In the genomic region with DNA sequence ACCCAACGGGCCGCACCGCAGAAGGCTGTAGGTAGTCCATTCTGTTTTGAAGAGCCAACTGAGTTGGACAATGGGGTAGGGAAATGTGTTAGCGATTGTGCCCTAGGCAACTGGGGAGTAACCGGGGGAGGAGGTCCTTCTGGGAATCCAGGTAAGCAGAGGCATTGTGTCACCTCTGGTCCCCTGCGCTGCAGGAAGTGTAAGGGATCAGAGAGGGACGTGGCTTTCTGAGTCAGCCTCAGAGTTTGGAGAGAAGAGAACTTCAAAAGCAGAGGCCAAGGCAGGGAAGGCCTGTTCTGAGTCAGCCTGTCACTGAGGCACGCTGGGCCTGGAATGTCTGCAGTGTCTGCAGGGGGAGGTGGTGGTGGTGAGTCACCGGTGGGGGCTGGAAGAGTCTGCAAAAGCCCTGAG, we compare ENCODE assay signal across 12 mouse cellular contexts. TPM values are rescaled to one million over a fixed set of nuclear protein-coding genes. Genes with fewer than 3 reads are reported as not detected.
DNase-seq lines count a peak whose midpoint lies in the region; ATAC-seq lines count a peak whose summit lies in the region.
"Had no signal": no experiment of that assay in that cellular context is flagged by ENCODE, and none has a peak within 500 bp of the region (broad histone marks: within the 10 kb centered on the region; RNA-seq: fewer than 3 reads in every experiment).

No protein-coding gene starts in this region.

- no peak overlapping the region for H3K4me3 ChIP-seq in forebrain, embryonic 10.5 days
- H3K4me3 ChIP-seq in forebrain, embryonic 13.5 days = no peak overlapping the region
- no peak overlapping the region for H3K4me3 ChIP-seq in embryonic facial prominence, embryonic 10.5 days

- no peaks in the 10 kb centered on the region for H3K9me3 ChIP-seq in forebrain, embryonic 10.5 days
- no peaks in the 10 kb centered on the region for H3K9me3 ChIP-seq in forebrain, embryonic 13.5 days (replicated peaks)
- H3K9me3 ChIP-seq in embryonic facial prominence, embryonic 10.5 days = no peaks in the 10 kb centered on the region

- H3K27me3 ChIP-seq in forebrain, embryonic 10.5 days (ENCODE audit: poor library complexity, severe bottlenecking) = no peaks in the 10 kb centered on the region
- no peaks in the 10 kb centered on the region for H3K27me3 ChIP-seq in forebrain, embryonic 13.5 days
- H3K27me3 ChIP-seq in embryonic facial prominence, embryonic 10.5 days (replicated peaks; ENCODE audit: low read depth, poor library complexity, severe bottlenecking) = no peaks in the 10 kb centered on the region

- WGBS in forebrain, embryonic 10.5 days = 13% methylated on average over 9 of the region's 9 CpGs
- 9% methylated on average over 9 of the region's 9 CpGs for WGBS in forebrain, embryonic 13.5 days
- 13% methylated on average over 9 of the region's 9 CpGs for WGBS in embryonic facial prominence, embryonic 10.5 days

- no peak for DNase-seq in forebrain, embryonic 10.5 days (ENCODE audit: extremely low spot score, low spot score)
- DNase-seq in right cerebral cortex, adult 2 months (ENCODE audit: low spot score in 2 of 2) = peak; percentile 27 to 40
- no peak for DNase-seq in right cerebral cortex, postnatal 14 days
- DNase-seq in embryonic facial prominence, embryonic 10.5 days (ENCODE audit: low spot score) = peak; percentile 50
- peak; percentile 75 for DNase-seq in yolk sac, embryonic 10.5 days (ENCODE audit: low spot score)
- no peak for DNase-seq in kidney, adult 18-20 months
- no peak for DNase-seq in c-Kit-positive CD71-positive TER-119-positive erythroid progenitor cells, embryonic 14.5 days (ENCODE audit: low spot score)
- DNase-seq: gastrocnemius, postnatal 10 days; lung, adult 2 months had no signal

- no peak overlapping the region for H3K9ac ChIP-seq in forebrain, embryonic 13.5 days

- no peak for ATAC-seq in forebrain, embryonic 13.5 days

- peak overlapping the region; percentile 58 for H3K27ac ChIP-seq in forebrain, embryonic 10.5 days
- no peak overlapping the region for H3K27ac ChIP-seq in forebrain, embryonic 13.5 days
- peak overlapping the region; percentile 21 for H3K27ac ChIP-seq in embryonic facial prominence, embryonic 10.5 days (replicated peaks)

- no peaks in the 10 kb centered on the region for H3K36me3 ChIP-seq in forebrain, embryonic 10.5 days (replicated peaks)
- no peaks in the 10 kb centered on the region for H3K36me3 ChIP-seq in forebrain, embryonic 13.5 days (ENCODE audit: poor library complexity, severe bottlenecking)
- no peaks in the 10 kb centered on the region for H3K36me3 ChIP-seq in embryonic facial prominence, embryonic 10.5 days (replicated peaks)

- no peak overlapping the region for H3K4me2 ChIP-seq in forebrain, embryonic 13.5 days

- peaks cover 32% of the 10 kb centered on the region for H3K4me1 ChIP-seq in forebrain, embryonic 10.5 days
- 0 out of 2 replicates have a peak, but pooled peaks cover 1% of the 10 kb centered on the region for H3K4me1 ChIP-seq in forebrain, embryonic 13.5 days
- peaks cover 21% of the 10 kb centered on the region for H3K4me1 ChIP-seq in embryonic facial prominence, embryonic 10.5 days

RNA-seq across cellular contexts. Expression of gene Gip, which starts 6.4 kb away (rescaled TPM):
- 0.25 TPM in 1 of 2 replicates, not detected in the other for polyA plus RNA-seq in forebrain, embryonic 10.5 days (2016; fragmentation: Nextera tagmentation; extraction: Ambion mirVana)
- polyA plus RNA-seq in forebrain, embryonic 13.5 days (2015; fragmentation: Nextera tagmentation; extraction: Ambion mirVana) = not detected in 2 replicates
- polyA plus RNA-seq in embryonic facial prominence, embryonic 10.5 days (2016; fragmentation: Nextera tagmentation; extraction: Ambion mirVana) = not detected in 2 replicates
- polyA plus RNA-seq: cortical plate, adult 2 months; lung, adult 2 months had no signal

RNA-seq across cellular contexts. Expression of gene Igf2bp1, which starts 12.2 kb away (rescaled TPM):
- polyA plus RNA-seq in forebrain, embryonic 10.5 days (2016; fragmentation: Nextera tagmentation; extraction: Ambion mirVana) = 198 and 200 TPM in 2 replicates
- polyA plus RNA-seq in forebrain, embryonic 13.5 days (2015; fragmentation: Nextera tagmentation; extraction: Ambion mirVana) = 53.4 and 58.0 TPM in 2 replicates
- polyA plus RNA-seq in embryonic facial prominence, embryonic 10.5 days (2016; fragmentation: Nextera tagmentation; extraction: Ambion mirVana) = 173 and 197 TPM in 2 replicates
- polyA plus RNA-seq: small intestine, adult 2 months had no signal

RNA-seq across cellular contexts. Expression of gene Snf8, which starts 16.7 kb away (rescaled TPM):
- polyA plus RNA-seq in forebrain, embryonic 10.5 days (2016; fragmentation: Nextera tagmentation; extraction: Ambion mirVana) = 107 and 109 TPM in 2 replicates
- polyA plus RNA-seq in forebrain, embryonic 13.5 days (2015; fragmentation: Nextera tagmentation; extraction: Ambion mirVana) = 129 and 132 TPM in 2 replicates
- polyA plus RNA-seq in embryonic facial prominence, embryonic 10.5 days (2016; fragmentation: Nextera tagmentation; extraction: Ambion mirVana) = 106 and 107 TPM in 2 replicates

RNA-seq across cellular contexts. Expression of gene Ube2z, which starts 47.2 kb away (rescaled TPM):
- 27.5 TPM in 2 replicates for polyA plus RNA-seq in forebrain, embryonic 10.5 days (2016; fragmentation: Nextera tagmentation; extraction: Ambion mirVana)
- 25.8 and 27.7 TPM in 2 replicates for polyA plus RNA-seq in forebrain, embryonic 13.5 days (2015; fragmentation: Nextera tagmentation; extraction: Ambion mirVana)
- polyA plus RNA-seq in embryonic facial prominence, embryonic 10.5 days (2016; fragmentation: Nextera tagmentation; extraction: Ambion mirVana) = 34.3 and 35.2 TPM in 2 replicates

RNA-seq across cellular contexts. Expression of gene Atp5g1, which starts 57.5 kb away (rescaled TPM):
- 557 and 584 TPM in 2 replicates for polyA plus RNA-seq in forebrain, embryonic 10.5 days (2016; fragmentation: Nextera tagmentation; extraction: Ambion mirVana)
- 421 and 435 TPM in 2 replicates for polyA plus RNA-seq in forebrain, embryonic 13.5 days (2015; fragmentation: Nextera tagmentation; extraction: Ambion mirVana)
- 596 and 634 TPM in 2 replicates for polyA plus RNA-seq in embryonic facial prominence, embryonic 10.5 days (2016; fragmentation: Nextera tagmentation; extraction: Ambion mirVana)

Comparison
In these comparisons a context has a peak if more than half of its experiments do, and no peak if none do; other contexts are left out.
1. DNase-seq: peak in right cerebral cortex, adult 2 months (2 of 2), embryonic facial prominence, embryonic 10.5 days (single experiment) and yolk sac, embryonic 10.5 days (single experiment); none in forebrain, embryonic 10.5 days (single experiment), right cerebral cortex, postnatal 14 days (single experiment), kidney, adult 18-20 months (single experiment) and c-Kit-positive CD71-positive TER-119-positive erythroid progenitor cells, embryonic 14.5 days (single experiment).